Mouse (Mus musculus) heart, postnatal 0 days (tissue): Measurements from ENCODE around the gene Pik3c2g. TPM values are rescaled to one million over a fixed set of nuclear protein-coding genes. Genes with fewer than 3 reads are reported as not detected.

Experiments
- ATAC-seq: fragments of 200-750 bp; cut with Nextera tagmentation; 2 replicates; pipeline ENCODE4 v1.8.0; 2017; ENCODE audit warnings: low read depth, moderate number of reproducible peaks, moderate library complexity; ENCODE audit not compliant: insufficient read depth
- DNase-seq: peaks from one replicate; pipeline ENCODE4 v3.0.0-alpha.2; 2016; ENCODE audit warnings: low spot score
- H3K27ac ChIP-seq: fragments of 300-500 bp; sonication (generic); 2 replicates; pipeline ENCODE4 v1.5.1; 2014; ENCODE audit warnings: low read depth, mild to moderate bottlenecking
- H3K27me3 ChIP-seq: fragments of 300-500 bp; sonication (generic); 2 replicates; pipeline ENCODE4 v1.6.1; 2014; ENCODE audit warnings: low read length, mixed read lengths; ENCODE audit not compliant: control insufficient read depth, insufficient read depth
- H3K36me3 ChIP-seq: fragments of 300-500 bp; sonication (generic); replicated peaks from 2 replicates; pipeline ENCODE4 v1.6.1; 2014; ENCODE audit warnings: low read length, mixed read lengths; ENCODE audit not compliant: control insufficient read depth, insufficient read depth
- H3K4me1 ChIP-seq: fragments of 300-500 bp; sonication (generic); 2 replicates; pipeline ENCODE4 v1.6.1; 2014; ENCODE audit warnings: antibody characterized with exemption; ENCODE audit not compliant: control insufficient read depth, insufficient read depth
- H3K4me2 ChIP-seq: fragments of 300-500 bp; sonication (generic); 2 replicates; pipeline ENCODE4 v1.6.1; 2014; ENCODE audit warnings: low read depth, mild to moderate bottlenecking, low read length, moderate library complexity
- H3K4me3 ChIP-seq: fragments of 300-500 bp; sonication (generic); 2 replicates; pipeline ENCODE4 v1.5.1; 2014; ENCODE audit warnings: low read depth, low read length
- H3K9ac ChIP-seq: fragments of 300-500 bp; sonication (generic); replicated peaks from 2 replicates; pipeline ENCODE4 v1.6.1; 2014; ENCODE audit warnings: low read depth, low read length, mixed read lengths
- H3K9me3 ChIP-seq: fragments of 300-500 bp; sonication (generic); replicated peaks from 2 replicates; pipeline ENCODE4 v1.6.1; 2016; ENCODE audit warnings: low read length; ENCODE audit not compliant: control insufficient read depth
- CTCF ChIP-seq: IDR thresholded peaks from 2 replicates; pipeline ENCODE4 v1.5.1; 2016; ENCODE audit warnings: antibody characterized with exemption, control low read depth, low read depth
- EP300 ChIP-seq: IDR thresholded peaks from 2 replicates; pipeline ENCODE4 v1.6.1; 2016; ENCODE audit warnings: antibody characterized with exemption, low read depth
- WGBS: fragments of 180-500 bp; shearing (Covaris S2); extraction: QIAGEN DNeasy Blood & Tissue Kit; methylation state at CpG from one replicate; pipeline ENCODE4 v1.1.7; 2014; 5-methylcytosine and 5-hydroxymethylcytosine counted together
- polyA plus RNA-seq: library from polyadenylated mRNA; unstranded; fragments of >200 nt; fragmentation: Nextera tagmentation; extraction: Ambion mirVana; gene quantifications from 2 replicates; pipeline ENCODE4 v1.2.1, GENCODE M21; 2015
- total RNA-seq: library from RNA; depleted of rRNA; stranded (reverse); fragments of >200 nt; gene quantifications from 2 replicates; pipeline ENCODE4 v1.2.3, GENCODE M21; 2014; ENCODE audit warnings: low replicate concordance; rRNA removed

Pik3c2g gene
- total and polyA plus RNA-seq, 2 experiments from 2014 or later = 0.26 TPM; not detected in 1

- Histone ChIP-seq H3K4me1 (no peaks in the 10 kb centered on the region), H3K9me3 (no peaks in the 10 kb centered on the region), H3K36me3 (no peaks in the 10 kb centered on the region), H3K27ac (no peak overlapping the region), H3K4me2 (no peak overlapping the region), H3K4me3 (no peak overlapping the region), H3K27me3 (no peaks in the 10 kb centered on the region), H3K9ac (no peak overlapping the region)
- DNase-seq = no peak
- no peak for TF ChIP-seq EP300
- no peak for TF ChIP-seq CTCF
- 85% methylated on average over 6 of the region's 6 CpGs for WGBS
- ATAC-seq = no peak
Measured at GRCm38 (mm10) chr6:139989075-139989474, 402.1 kb downstream of the Pik3c2g start.

- Histone ChIP-seq H3K4me2 (no peak overlapping the region), H3K9me3 (no peaks in the 10 kb centered on the region), H3K27ac (no peak overlapping the region), H3K4me1 (no peaks in the 10 kb centered on the region), H3K4me3 (no peak overlapping the region), H3K27me3 (no peaks in the 10 kb centered on the region), H3K9ac (no peak overlapping the region), H3K36me3 (no peaks in the 10 kb centered on the region)
- no peak for DNase-seq
- no peak for ATAC-seq
- WGBS = 78% methylated on average over 10 of the region's 10 CpGs
- TF ChIP-seq EP300 (no peak), CTCF (no peak)
Measured at GRCm38 (mm10) chr6:139989597-139989996, 402.6 kb downstream of the Pik3c2g start.

GRCm38 (mm10) chr6:140005181-140005580 lies 418.2 kb downstream of the Pik3c2g start:
- no peak for DNase-seq
- TF ChIP-seq EP300 (no peak), CTCF (no peak)
- no peak overlapping the region for H3K9ac ChIP-seq
- H3K27me3 ChIP-seq = no peaks in the 10 kb centered on the region
- no peak for ATAC-seq
- no peak overlapping the region for H3K4me3 ChIP-seq
- H3K4me2 ChIP-seq = no peak overlapping the region
- H3K27ac ChIP-seq = no peak overlapping the region
- H3K4me1 ChIP-seq = no peaks in the 10 kb centered on the region
- no peaks in the 10 kb centered on the region for H3K36me3 ChIP-seq
- WGBS = 62% methylated on average over 3 of the region's 3 CpGs
- H3K9me3 ChIP-seq = peaks cover 6% of the 10 kb centered on the region; the same call in 1 of the 2 replicates

Other genes with a start within 250 kb of the Pik3c2g start
- not detected in 2 replicates for gene Rergl, start 85.2 kb upstream of the Pik3c2g start, total RNA-seq
- gene Rergl, start 85.2 kb upstream of the Pik3c2g start, polyA plus RNA-seq = 0.16 TPM in 1 of 2 replicates, not detected in the other